Comparison of ENCODE assay signal across 22 mouse cellular contexts in the genomic region with DNA sequence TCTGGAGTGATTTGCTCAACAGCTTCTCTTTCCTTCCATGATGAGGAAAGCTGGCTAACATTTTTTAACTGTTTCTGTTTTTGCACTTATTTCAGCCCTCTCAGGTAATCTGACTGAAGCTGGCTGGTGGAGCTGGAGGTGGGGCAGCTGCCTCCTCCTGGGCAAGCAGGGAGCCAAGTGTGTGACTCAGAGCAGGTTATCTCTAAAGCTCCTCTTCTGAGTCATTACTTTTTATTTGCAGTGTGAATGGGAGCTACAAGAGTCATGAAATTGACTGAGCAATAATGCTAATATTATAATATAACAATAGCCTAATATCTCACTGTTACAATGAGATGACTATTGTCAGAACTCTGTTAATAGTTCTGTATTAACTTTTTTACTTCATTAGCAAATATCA. TPM values are rescaled to one million over a fixed set of nuclear protein-coding genes. Genes with fewer than 3 reads are reported as not detected.
"Had no signal": no experiment of that assay in that cellular context is flagged by ENCODE, and none has a peak within 500 bp of the region (broad histone marks: within the 10 kb centered on the region; RNA-seq: fewer than 3 reads in every experiment).

No protein-coding gene starts in this region.

- H3K36me3 ChIP-seq: limb, embryonic 12.5 days; liver, embryonic 13.5 days; midbrain, embryonic 13.5 days had no signal

- H3K9ac ChIP-seq: limb, embryonic 12.5 days; liver, embryonic 13.5 days; liver, postnatal 0 days; midbrain, embryonic 13.5 days had no signal

- H3K27me3 ChIP-seq: limb, embryonic 12.5 days; liver, embryonic 13.5 days; midbrain, embryonic 13.5 days had no signal

- H3K27ac ChIP-seq: left cerebral cortex, adult 2 months; limb, embryonic 12.5 days; liver, embryonic 13.5 days; midbrain, embryonic 13.5 days had no signal

- H3K9me3 ChIP-seq: limb, embryonic 12.5 days; midbrain, embryonic 13.5 days had no signal

- ATAC-seq: liver, postnatal 0 days; midbrain, embryonic 13.5 days had no signal

- H3K4me3 ChIP-seq: left cerebral cortex, adult 2 months; limb, embryonic 12.5 days; liver, embryonic 13.5 days; midbrain, embryonic 13.5 days; myocyte had no signal

- DNase-seq: kidney, adult 2 months; kidney, postnatal 25 days; liver; liver, embryonic 13.5 days; liver, postnatal 0 days; lung, postnatal 36 days; retina, postnatal 1 day; thymus, adult 18-20 months; thymus, postnatal 14 days had no signal

- H3K4me2 ChIP-seq: limb, embryonic 12.5 days; liver, embryonic 13.5 days; midbrain, embryonic 13.5 days had no signal

- H3K4me1 ChIP-seq: limb, embryonic 12.5 days; liver, embryonic 13.5 days had no signal

RNA-seq across cellular contexts. Expression of a gene that starts 36.9 kb away (rescaled TPM):
- total RNA-seq: layer of hippocampus, postnatal 25 days; left cerebral cortex, adult 2 months; left cerebral cortex, postnatal 14 days; megakaryocyte progenitor cell, adult 5-6 weeks; midbrain, postnatal 0 days; neutrophil, adult 5-6 weeks had no signal
- polyA plus RNA-seq: kidney, adult 2 months; kidney, embryonic 16.5 days; limb, embryonic 12.5 days; liver, embryonic 13.5 days; liver, postnatal 0 days; lung, embryonic 16.5 days; midbrain, embryonic 13.5 days; neural tube, embryonic 11.5 days; spleen, adult 2 months had no signal
